Mouse (Mus musculus) MEL-GATA-1-ER (cell line): ENCODE results near the gene Ppp1r9b.
A peak's percentile ranks its signal among the peaks of the same experiment; 100 is the strongest.

Experiments used
- DNase-seq: peaks from one replicate; pipeline ENCODE4 v3.0.0-alpha.2; 2012; ENCODE audit warnings: low read depth; ENCODE audit errors: extremely low read depth

Ppp1r9b gene

GRCm38 (mm10) chr11:95022237-95022992, 31.6 kb downstream of the Ppp1r9b start:
- DNase-seq: no peak

- DNase-seq: no peak
Observed at GRCm38 (mm10) chr11:95023481-95023880, 32.6 kb downstream of the Ppp1r9b start.

- DNase-seq: no peak
Observed at GRCm38 (mm10) chr11:95024439-95025184, 33.8 kb downstream of the Ppp1r9b start.

GRCm38 (mm10) chr11:95025227-95026012, 34.6 kb downstream of the Ppp1r9b start:
- DNase-seq: no peak

- DNase-seq: no peak
Observed at GRCm38 (mm10) chr11:95026090-95026542, 35.3 kb downstream of the Ppp1r9b start.

GRCm38 (mm10) chr11:95026849-95027248, 36.0 kb downstream of the Ppp1r9b start:
- DNase-seq: no peak

- DNase-seq: no peak
Observed at GRCm38 (mm10) chr11:95027850-95028470, 37.1 kb downstream of the Ppp1r9b start.

GRCm38 (mm10) chr11:95032945-95033344, 42.1 kb downstream of the Ppp1r9b start:
- DNase-seq: no peak

GRCm38 (mm10) chr11:95033617-95034016, 42.8 kb downstream of the Ppp1r9b start:
- no peak for DNase-seq

- no peak for DNase-seq
Observed at GRCm38 (mm10) chr11:95034902-95035301, 44.1 kb downstream of the Ppp1r9b start.

- no peak for DNase-seq
Observed at GRCm38 (mm10) chr11:95036521-95036920, 45.7 kb downstream of the Ppp1r9b start.

GRCm38 (mm10) chr11:95037306-95037705, 46.5 kb downstream of the Ppp1r9b start:
- no peak for DNase-seq

- DNase-seq: no peak
Observed at GRCm38 (mm10) chr11:95038156-95038817, 47.5 kb downstream of the Ppp1r9b start.

- no peak for DNase-seq
Observed at GRCm38 (mm10) chr11:95038818-95039655, 48.2 kb downstream of the Ppp1r9b start.

- no peak for DNase-seq
Observed at GRCm38 (mm10) chr11:95039766-95040165, 48.9 kb downstream of the Ppp1r9b start.

GRCm38 (mm10) chr11:95040491-95041138, 49.8 kb downstream of the Ppp1r9b start:
- DNase-seq: no peak

- peak; percentile 95 for DNase-seq
Observed at GRCm38 (mm10) chr11:95041139-95041609, 50.3 kb downstream of the Ppp1r9b start, which contains the start of gene Pdk2. Gene Pdk2 (minus strand): TSS chr11:95041354.

GRCm38 (mm10) chr11:95042096-95042495, 51.3 kb downstream of the Ppp1r9b start:
- DNase-seq: peak; percentile 69

GRCm38 (mm10) chr11:95043060-95043459, 52.2 kb downstream of the Ppp1r9b start:
- no peak for DNase-seq
